Mouse (Mus musculus): ENCODE results near the gene Tmco1.

Tmco1 gene

GRCm38 (mm10) chr1:167372739-167373138, 64.6 kb downstream of the Tmco1 start:
- in situ Hi-C loops (cut with MboI) = no loop called here

GRCm38 (mm10) chr1:167374003-167374784, 66.0 kb downstream of the Tmco1 start:
- in situ Hi-C loops (cut with MboI) = no loop called here

GRCm38 (mm10) chr1:167374942-167375341, 66.8 kb downstream of the Tmco1 start:
- in situ Hi-C loops (cut with MboI) = no loop called here

- in situ Hi-C loops (cut with MboI) = no loop called here
These were observed 69.8 kb downstream of the Tmco1 start for GRCm38 (mm10) chr1:167378019-167378418.

- in situ Hi-C loops (cut with MboI) = no loop called here
These were observed 71.6 kb downstream of the Tmco1 start for GRCm38 (mm10) chr1:167379751-167380150.

GRCm38 (mm10) chr1:167380223-167380622, 72.0 kb downstream of the Tmco1 start:
- in situ Hi-C loops (cut with MboI) = no loop called here

GRCm38 (mm10) chr1:167381050-167382015, 73.2 kb downstream of the Tmco1 start:
- in situ Hi-C loops (cut with MboI) = no loop called here

- in situ Hi-C loops (cut with MboI) = no loop called here
These were observed 74.1 kb downstream of the Tmco1 start for GRCm38 (mm10) chr1:167382316-167382715.

- in situ Hi-C loops (cut with MboI) = no loop called here
These were observed 74.6 kb downstream of the Tmco1 start for GRCm38 (mm10) chr1:167382763-167383162.

- in situ Hi-C loops (cut with MboI) = no loop called here
These were observed 75.0 kb downstream of the Tmco1 start for GRCm38 (mm10) chr1:167383178-167383577.
